Mouse (Mus musculus) embryonic fibroblast, embryonic 13.5 days (primary cell): Measurements from ENCODE around the gene Akap7.

Experiments
- CTCF ChIP-seq: IDR thresholded peaks from 2 replicates; pipeline ENCODE4 v1.5.1; 2011; ENCODE audit warnings: mild to moderate bottlenecking, control low read depth, low read length, moderate library complexity, borderline replicate concordance; ENCODE audit not compliant: insufficient read depth
- POLR2A ChIP-seq: IDR thresholded peaks from 2 replicates; pipeline ENCODE4 v1.6.1; 2011; ENCODE audit warnings: low read depth, mild to moderate bottlenecking, control low read depth, low read length, moderate library complexity

DNA sequence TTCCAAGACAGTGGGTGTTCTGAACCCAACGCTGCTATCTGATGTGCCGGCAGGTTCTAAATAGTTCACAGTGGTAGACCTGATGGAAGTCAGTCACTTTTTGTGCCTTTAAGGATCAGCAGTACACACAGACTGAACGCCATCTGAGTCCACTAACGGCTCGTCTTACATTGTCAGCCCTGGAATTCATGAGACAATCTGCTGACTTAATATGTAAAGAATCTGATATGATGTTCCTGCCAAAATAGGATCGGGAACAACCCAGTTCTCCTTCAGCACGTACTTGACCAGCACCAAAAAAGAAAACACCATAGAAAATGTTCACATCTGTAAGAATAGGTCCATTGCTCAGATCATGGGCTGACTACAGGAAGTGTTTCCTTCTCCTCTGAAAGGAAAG lies 32.2 kb downstream of the Akap7 start:
- TF ChIP-seq POLR2A: 0 out of 2 replicates have a peak, but pooled peaks have one; percentile 15
- no peak for TF ChIP-seq CTCF
